Mouse (Mus musculus) ES-E14 (cell line): ENCODE data around the gene Pml.

Source experiments
- MAFK ChIP-seq: IDR thresholded peaks from 2 replicates; pipeline ENCODE4 v1.6.1; 2014; ENCODE audit warnings: mild to moderate bottlenecking, low read depth, low read length, inconsistent platforms; ENCODE audit not compliant: insufficient read depth
- ZNF384 ChIP-seq: IDR thresholded peaks from 2 replicates; pipeline ENCODE4 v1.6.1; 2012; ENCODE audit warnings: low read depth, low read length, inconsistent platforms

DNA sequence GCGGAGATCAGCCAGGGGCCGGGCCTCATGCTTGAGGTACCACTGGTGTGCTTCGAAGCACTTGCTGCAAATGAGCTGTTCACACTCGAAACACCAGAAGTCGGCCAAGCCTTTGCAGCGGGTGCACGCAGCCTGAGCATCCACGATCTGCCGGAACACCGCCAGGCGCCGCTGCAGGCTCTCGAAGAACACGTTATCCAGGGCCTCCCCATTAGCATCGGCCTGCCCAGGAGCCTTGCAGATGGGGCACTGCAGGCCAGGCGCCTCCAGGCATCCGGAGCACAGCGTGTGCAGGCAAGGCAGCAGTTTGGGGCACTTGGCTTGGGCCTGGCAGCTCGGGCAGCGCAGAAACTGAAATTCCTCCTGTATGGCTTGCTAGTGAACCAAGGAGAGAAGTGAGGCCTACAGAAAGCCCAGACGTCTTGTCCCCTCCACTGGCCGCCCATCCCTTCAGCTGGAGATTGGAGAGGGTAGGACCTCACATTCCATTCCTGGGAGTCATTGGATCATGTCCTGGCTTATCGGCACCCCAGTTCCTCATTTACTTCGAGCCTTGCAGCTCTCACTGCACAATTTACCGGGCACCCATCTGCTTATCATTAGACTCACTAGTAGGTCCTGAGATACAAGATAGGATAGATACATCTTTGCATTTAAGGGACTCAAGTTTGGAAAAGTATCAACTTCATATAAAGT lies 2.4 kb downstream of the Pml start:
- no peak for TF ChIP-seq MAFK
- no peak for TF ChIP-seq ZNF384
